Mouse (Mus musculus) adrenal gland, postnatal 25 days (tissue): ENCODE measurements around the gene Adpgk. TPM values are rescaled to one million over a fixed set of nuclear protein-coding genes. Genes with fewer than 3 reads are reported as not detected.
A peak's percentile ranks its signal among the peaks of the same experiment; 100 is the strongest.

ENCODE experiments used
- DNase-seq: peaks from one replicate; pipeline ENCODE4 v3.0.0; 2021; ENCODE audit warnings: mixed read lengths
- long read RNA-seq: library from polyadenylated mRNA; stranded (forward); transcript quantifications from one replicate; pipeline ENCODE4 v2.0.0, GENCODE M21; 2021
- total RNA-seq: library from RNA; stranded (reverse); gene quantifications from 2 replicates; pipeline ENCODE4 v1.2.3, GENCODE M21; 2021

The Adpgk gene
- total RNA-seq, result 28.6 and 31.1 TPM in 2 replicates
- long read RNA-seq, transcript Adpgk-201 (7 exons, 2,464 nt), result major isoform, 16 of 31 reads
- long read RNA-seq, transcript Adpgk-205 (7 exons, 2,484 nt), result minor isoform, 9 of 31 reads
- long read RNA-seq, partial matches to known transcripts, result 6 of 31 reads
- long read RNA-seq, other reads (novel, unspliced or antisense), result 0 of 31 reads

- peak; percentile 96 for DNase-seq
Measured at GRCm38 (mm10) chr9:59290957-59291687, at the start of gene Adpgk. Adpgk (plus strand) TSS chr9:59291558.

GRCm38 (mm10) chr9:59245181-59245580, 46.2 kb upstream of the Adpgk start:
- DNase-seq, result no peak

- no peak for DNase-seq
Measured at GRCm38 (mm10) chr9:59246456-59247029, 44.8 kb upstream of the Adpgk start.

- no peak for DNase-seq
Measured at GRCm38 (mm10) chr9:59249359-59249758, 42.0 kb upstream of the Adpgk start.

- no peak for DNase-seq
Measured at GRCm38 (mm10) chr9:59250272-59250671, 41.1 kb upstream of the Adpgk start.

GRCm38 (mm10) chr9:59254716-59255421, 36.5 kb upstream of the Adpgk start:
- DNase-seq, result peak; percentile 40

- DNase-seq, result no peak
Measured at GRCm38 (mm10) chr9:59259806-59260454, 31.4 kb upstream of the Adpgk start.

GRCm38 (mm10) chr9:59266332-59266731, 25.0 kb upstream of the Adpgk start:
- no peak for DNase-seq

- DNase-seq, result peak; percentile 50
Measured at GRCm38 (mm10) chr9:59269728-59270127, 21.6 kb upstream of the Adpgk start.

GRCm38 (mm10) chr9:59271081-59271480, 20.3 kb upstream of the Adpgk start:
- DNase-seq, result no peak

GRCm38 (mm10) chr9:59271711-59272110, 19.6 kb upstream of the Adpgk start:
- peak; percentile 35 for DNase-seq

GRCm38 (mm10) chr9:59273199-59273598, 18.2 kb upstream of the Adpgk start:
- DNase-seq, result no peak

- no peak for DNase-seq
Measured at GRCm38 (mm10) chr9:59274846-59275455, 16.4 kb upstream of the Adpgk start.

- DNase-seq, result no peak
Measured at GRCm38 (mm10) chr9:59278199-59278598, 13.2 kb upstream of the Adpgk start.

GRCm38 (mm10) chr9:59278694-59279093, 12.7 kb upstream of the Adpgk start:
- no peak for DNase-seq

- DNase-seq, result no peak
Measured at GRCm38 (mm10) chr9:59280888-59281287, 10.5 kb upstream of the Adpgk start.

- DNase-seq, result peak; percentile 85
Measured at GRCm38 (mm10) chr9:59281871-59282682, 9.3 kb upstream of the Adpgk start.

GRCm38 (mm10) chr9:59282683-59282986, 8.7 kb upstream of the Adpgk start:
- no peak for DNase-seq

GRCm38 (mm10) chr9:59285614-59286013, 5.7 kb upstream of the Adpgk start:
- no peak for DNase-seq

GRCm38 (mm10) chr9:59288058-59288457, 3.3 kb upstream of the Adpgk start:
- no peak for DNase-seq

GRCm38 (mm10) chr9:59288685-59289410, 2.5 kb upstream of the Adpgk start:
- DNase-seq, result no peak
